Mouse (Mus musculus) neural tube, embryonic 11.5 days (tissue): Measurements from ENCODE around the gene Clec16a. TPM values are rescaled to one million over a fixed set of nuclear protein-coding genes. Genes with fewer than 3 reads are reported as not detected.

Source experiments
- ATAC-seq: fragments of 200-750 bp; cut with Nextera tagmentation; 2 replicates; pipeline ENCODE4 v1.8.0; 2017; ENCODE audit warnings: moderate number of reproducible peaks, mild to moderate bottlenecking, moderate TSS enrichment, moderate library complexity; ENCODE audit not compliant: insufficient read depth, low FRiP score, low TSS enrichment
- DNase-seq: peaks from one replicate; pipeline ENCODE4 v3.0.0-alpha.2; 2015; ENCODE audit warnings: low spot score
- H3K27ac ChIP-seq: fragments of 300-500 bp; sonication (generic); 2 replicates; pipeline ENCODE4 v1.5.1; 2014; ENCODE audit warnings: low read depth, mild to moderate bottlenecking, low read length
- H3K27me3 ChIP-seq: fragments of 300-500 bp; sonication (generic); 2 replicates; pipeline ENCODE4 v1.6.1; 2014; ENCODE audit warnings: mild to moderate bottlenecking, low read length, mixed read lengths; ENCODE audit not compliant: control insufficient read depth, insufficient read depth
- H3K36me3 ChIP-seq: fragments of 300-500 bp; sonication (generic); 2 replicates; pipeline ENCODE4 v1.6.1; 2014; ENCODE audit warnings: mild to moderate bottlenecking, low read length, moderate library complexity, mixed read lengths; ENCODE audit not compliant: control insufficient read depth, insufficient read depth
- H3K4me1 ChIP-seq: fragments of 300-500 bp; sonication (generic); 2 replicates; pipeline ENCODE4 v1.6.1; 2014; ENCODE audit warnings: low read length, mixed read lengths; ENCODE audit not compliant: control insufficient read depth, insufficient read depth
- H3K4me2 ChIP-seq: fragments of 300-500 bp; sonication (generic); 2 replicates; pipeline ENCODE4 v1.6.1; 2014; ENCODE audit warnings: low read depth, mild to moderate bottlenecking, moderate library complexity
- H3K4me3 ChIP-seq: fragments of 300-500 bp; sonication (generic); 2 replicates; pipeline ENCODE4 v1.5.1; 2014; ENCODE audit warnings: low read depth, low read length
- H3K9ac ChIP-seq: fragments of 300-500 bp; sonication (generic); 2 replicates; pipeline ENCODE4 v1.6.1; 2014; ENCODE audit warnings: mild to moderate bottlenecking, low read length
- H3K9me3 ChIP-seq: fragments of 300-500 bp; sonication (generic); 2 replicates; pipeline ENCODE4 v1.6.1; 2016; ENCODE audit warnings: low read length; ENCODE audit not compliant: control insufficient read depth
- WGBS: fragments of 180-500 bp; shearing (Covaris S2); extraction: QIAGEN DNeasy Blood & Tissue Kit; methylation state at CpG from one replicate; pipeline ENCODE4 v1.1.7; 2014; 5-methylcytosine and 5-hydroxymethylcytosine counted together
- polyA plus RNA-seq: library from polyadenylated mRNA; unstranded; fragments of >200 nt; fragmentation: Nextera tagmentation; extraction: Ambion mirVana; gene quantifications from 2 replicates; pipeline ENCODE4 v1.2.1, GENCODE M21; 2014

Gene Clec16a
- polyA plus RNA-seq, 1 experiment from 2014 or later = 44.0 TPM

DNA sequence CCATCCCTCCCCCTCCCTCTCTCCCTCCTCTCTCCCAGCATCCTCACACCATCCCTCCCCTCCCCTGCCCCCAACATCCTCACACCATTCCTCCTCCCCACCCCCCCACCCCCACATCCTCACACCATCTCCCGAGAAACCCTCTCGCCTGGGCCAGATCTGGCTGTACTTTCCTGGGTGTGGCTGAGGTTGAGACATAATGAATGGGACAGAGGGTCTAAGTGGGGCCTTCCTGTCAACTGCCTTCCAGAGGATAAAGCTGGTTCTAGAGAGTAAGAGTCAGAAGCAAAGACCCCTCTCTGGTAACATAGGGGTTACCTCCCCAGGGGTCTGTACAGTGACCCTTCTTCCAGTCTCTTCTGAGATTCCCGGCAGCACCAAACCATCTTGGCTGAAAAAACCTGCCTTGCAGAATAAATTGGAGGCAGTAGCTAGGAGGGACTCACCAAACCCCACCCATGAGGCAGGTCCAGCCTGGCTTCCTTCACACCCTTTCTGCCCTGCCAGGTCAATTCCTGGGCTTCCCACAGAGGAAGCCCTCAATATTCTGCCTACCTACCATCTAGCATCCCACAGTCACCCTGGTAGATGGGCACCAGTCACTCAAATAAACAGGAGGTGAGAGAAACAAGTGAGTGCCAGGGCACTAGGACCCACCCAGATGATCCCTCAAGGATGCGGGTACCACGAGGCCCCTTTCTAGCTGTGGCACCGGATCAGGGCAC lies 218.6 kb downstream of the Clec16a start:
- Histone ChIP-seq H3K4me3 (no peak overlapping the region), H3K27ac (no peak overlapping the region), H3K9me3 (no peaks in the 10 kb centered on the region), H3K36me3 (no peaks in the 10 kb centered on the region), H3K27me3 (no peaks in the 10 kb centered on the region), H3K4me1 (no peaks in the 10 kb centered on the region), H3K4me2 (no peak overlapping the region), H3K9ac (no peak overlapping the region)
- ATAC-seq (no peak), DNase-seq (no peak)
- WGBS = 64% methylated on average over 6 of the region's 6 CpGs

DNA sequence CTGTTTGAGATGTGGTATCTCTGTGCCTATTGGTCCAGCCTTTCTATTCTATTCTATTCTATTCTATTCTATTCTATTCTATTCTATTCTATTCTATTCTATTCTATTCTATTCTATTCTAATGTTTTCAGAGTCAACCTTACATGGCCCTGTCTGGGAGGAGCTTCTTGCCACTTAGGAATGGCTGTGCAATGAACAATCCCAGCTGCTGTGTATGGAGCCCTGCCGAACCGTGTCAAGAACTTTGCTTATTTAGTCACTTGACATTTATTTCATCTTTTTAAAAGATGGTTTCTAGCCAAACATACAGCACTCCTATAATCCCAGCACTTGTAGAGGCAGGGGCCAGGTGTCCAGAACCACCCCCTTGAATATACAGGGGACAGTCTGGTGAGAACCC lies 219.2 kb downstream of the Clec16a start:
- Histone ChIP-seq H3K9me3 (no peaks in the 10 kb centered on the region), H3K4me1 (no peaks in the 10 kb centered on the region), H3K4me2 (no peak overlapping the region), H3K9ac (no peak overlapping the region), H3K27me3 (no peaks in the 10 kb centered on the region), H3K36me3 (no peaks in the 10 kb centered on the region), H3K27ac (no peak overlapping the region), H3K4me3 (no peak overlapping the region)
- ATAC-seq (no peak), DNase-seq (no peak)
- WGBS = 69% methylated on average over 2 of the region's 2 CpGs

- H3K9me3 ChIP-seq = no peaks in the 10 kb centered on the region
- H3K4me1 ChIP-seq = no peaks in the 10 kb centered on the region
- DNase-seq = peak; percentile 61
- H3K27me3 ChIP-seq = no peaks in the 10 kb centered on the region
- 49% methylated on average over 4 of the region's 4 CpGs for WGBS
- no peak overlapping the region for H3K4me2 ChIP-seq
- no peak overlapping the region for H3K27ac ChIP-seq
- H3K36me3 ChIP-seq = no peaks in the 10 kb centered on the region
- no peak overlapping the region for H3K4me3 ChIP-seq
- no peak overlapping the region for H3K9ac ChIP-seq
- no peak for ATAC-seq
These were observed 222.0 kb downstream of the Clec16a start for GRCm38 (mm10) chr16:10767158-10767557.

DNA sequence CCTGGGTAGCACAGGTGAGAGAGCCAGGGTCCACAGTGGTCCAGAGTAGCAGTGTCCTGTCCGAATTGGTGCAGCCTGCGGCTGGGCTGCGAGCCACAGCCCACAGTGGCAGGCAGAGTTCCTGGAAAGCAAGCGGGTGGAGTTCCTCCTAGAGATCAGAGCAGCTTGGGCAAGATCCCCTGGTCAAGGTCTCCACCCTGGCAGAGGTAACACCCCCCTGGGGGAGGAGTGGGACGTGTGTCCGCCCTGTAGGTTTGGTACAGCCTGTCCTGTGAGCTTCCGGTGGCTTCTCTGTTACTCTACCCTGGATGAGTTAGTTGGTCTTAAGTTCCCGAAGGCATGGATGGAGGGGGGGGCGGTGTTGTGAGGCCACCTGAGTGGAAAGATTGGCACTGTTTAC lies 223.7 kb downstream of the Clec16a start:
- Histone ChIP-seq H3K9me3 (no peaks in the 10 kb centered on the region), H3K27me3 (no peaks in the 10 kb centered on the region), H3K9ac (no peak overlapping the region), H3K4me1 (no peaks in the 10 kb centered on the region), H3K4me2 (no peak overlapping the region), H3K27ac (no peak overlapping the region), H3K36me3 (no peaks in the 10 kb centered on the region), H3K4me3 (no peak overlapping the region)
- DNase-seq = no peak
- WGBS = 61% methylated on average over 9 of the region's 9 CpGs
- no peak for ATAC-seq

GRCm38 (mm10) chr16:10769661-10770060 lies 224.5 kb downstream of the Clec16a start:
- no peak overlapping the region for H3K4me2 ChIP-seq
- no peaks in the 10 kb centered on the region for H3K27me3 ChIP-seq
- H3K27ac ChIP-seq = no peak overlapping the region
- H3K36me3 ChIP-seq = no peaks in the 10 kb centered on the region
- H3K9ac ChIP-seq = no peak overlapping the region
- 44% methylated on average over 2 of the region's 2 CpGs for WGBS
- ATAC-seq (no peak), DNase-seq (no peak)
- no peaks in the 10 kb centered on the region for H3K9me3 ChIP-seq
- no peaks in the 10 kb centered on the region for H3K4me1 ChIP-seq
- H3K4me3 ChIP-seq = no peak overlapping the region

GRCm38 (mm10) chr16:10770531-10771325 lies 225.6 kb downstream of the Clec16a start:
- no peak overlapping the region for H3K4me2 ChIP-seq
- no peaks in the 10 kb centered on the region for H3K36me3 ChIP-seq
- ATAC-seq (no peak), DNase-seq (no peak)
- H3K9me3 ChIP-seq = no peaks in the 10 kb centered on the region
- H3K27me3 ChIP-seq = no peaks in the 10 kb centered on the region
- H3K27ac ChIP-seq = no peak overlapping the region
- WGBS = 52% methylated on average over 4 of the region's 4 CpGs
- H3K4me3 ChIP-seq = no peak overlapping the region
- H3K4me1 ChIP-seq = no peaks in the 10 kb centered on the region
- H3K9ac ChIP-seq = no peak overlapping the region

GRCm38 (mm10) chr16:10771769-10772510 lies 226.8 kb downstream of the Clec16a start:
- Histone ChIP-seq H3K9me3 (no peaks in the 10 kb centered on the region), H3K27ac (no peak overlapping the region), H3K4me3 (no peak overlapping the region), H3K4me1 (no peaks in the 10 kb centered on the region), H3K27me3 (no peaks in the 10 kb centered on the region), H3K36me3 (no peaks in the 10 kb centered on the region), H3K4me2 (no peak overlapping the region), H3K9ac (no peak overlapping the region)
- DNase-seq (no peak), ATAC-seq (no peak)
- 43% methylated on average over 19 of the region's 19 CpGs for WGBS

DNA sequence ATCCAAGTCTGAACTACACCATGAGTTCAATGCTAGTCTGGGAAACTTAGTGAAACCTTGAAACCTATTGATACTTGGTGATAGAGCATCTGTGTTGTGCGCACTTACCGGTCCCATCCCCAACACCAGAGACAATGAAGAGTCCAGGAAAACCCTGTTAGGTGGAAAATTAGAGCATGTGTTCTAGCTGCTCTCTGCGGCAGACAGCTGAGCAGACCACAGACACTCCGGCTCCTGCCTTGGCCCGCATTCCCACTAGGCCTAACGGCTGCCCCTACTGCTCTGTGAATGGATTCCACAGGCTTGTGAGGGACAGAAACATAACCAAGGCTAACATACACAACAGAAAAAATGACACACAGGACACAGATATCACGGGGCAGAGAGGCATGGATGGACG lies 228.4 kb downstream of the Clec16a start:
- no peaks in the 10 kb centered on the region for H3K27me3 ChIP-seq
- no peak overlapping the region for H3K4me3 ChIP-seq
- H3K9me3 ChIP-seq = no peaks in the 10 kb centered on the region
- 87% methylated on average over 8 of the region's 8 CpGs for WGBS
- no peak overlapping the region for H3K27ac ChIP-seq
- DNase-seq (no peak), ATAC-seq (no peak)
- no peak overlapping the region for H3K9ac ChIP-seq
- no peaks in the 10 kb centered on the region for H3K4me1 ChIP-seq
- H3K4me2 ChIP-seq = no peak overlapping the region
- no peaks in the 10 kb centered on the region for H3K36me3 ChIP-seq
